Mouse (Mus musculus): ENCODE data around the gene Cnot2.

DNA sequence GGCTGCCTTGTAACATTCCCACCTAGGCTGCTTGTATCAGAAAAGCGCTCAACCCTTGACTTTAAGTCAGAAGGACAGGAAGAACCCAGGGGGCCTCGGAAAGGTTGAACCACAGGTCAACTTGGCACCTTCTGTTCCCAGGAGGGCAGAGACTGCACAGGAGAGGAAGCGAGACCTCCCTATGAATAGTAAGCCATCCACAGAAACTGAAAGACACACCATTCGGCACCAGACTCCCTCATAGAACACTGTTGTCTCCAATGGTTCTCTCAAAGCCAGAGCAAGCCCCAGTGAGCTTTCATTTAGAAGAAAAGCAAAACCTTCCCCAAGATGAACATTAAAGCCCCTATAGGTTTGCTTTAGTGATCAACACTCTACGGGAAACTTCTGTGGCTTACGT lies 105.6 kb downstream of the Cnot2 start:
- no peak for TF ChIP-seq CTCF (IDR thresholded peaks at IDR 0.05; ENCODE audit: control insufficient read depth, insufficient read depth, insufficient read length)
- TF ChIP-seq MAX (IDR thresholded peaks at IDR 0.05), result no peak
- no peak for TF ChIP-seq CEBPB (IDR thresholded peaks at IDR 0.05; ENCODE audit: low read depth)

All from C2C12 (cell line).